Mouse (Mus musculus) bone marrow, adult 2 months (tissue): ENCODE results near the gene Olfr212.

Experiments
- CTCF ChIP-seq: fragments of 200-500 bp; IDR thresholded peaks from 2 replicates; pipeline ENCODE4 v1.5.1; 2011; ENCODE audit warnings: low read length, control low read depth; ENCODE audit not compliant: control insufficient read depth, insufficient read depth
- POLR2A ChIP-seq: fragments of 200-500 bp; IDR thresholded peaks from 2 replicates; pipeline ENCODE4 v1.6.1; 2011; ENCODE audit warnings: low read depth, mild to moderate bottlenecking, control low read depth, low read length, borderline replicate concordance; ENCODE audit not compliant: control insufficient read depth

GRCm38 (mm10) chr6:116554952-116555351 is 48.6 kb downstream of the Olfr212 start:
- TF ChIP-seq CTCF, result no peak
- no peak for TF ChIP-seq POLR2A
